Mouse (Mus musculus) heart, adult 2 months (tissue): ENCODE results near the gene Acer2.

Experiments used
- CTCF ChIP-seq: fragments of 200-600 bp; IDR thresholded peaks from 2 replicates; pipeline ENCODE4 v1.8.1; 2022; ENCODE audit warnings: antibody characterized with exemption, mild to moderate bottlenecking, moderate library complexity
- EP300 ChIP-seq: fragments of 200-500 bp; IDR thresholded peaks from 2 replicates; pipeline ENCODE4 v1.6.1; 2011; ENCODE audit warnings: low read depth, low read length, control low read depth; ENCODE audit not compliant: insufficient read depth

DNA sequence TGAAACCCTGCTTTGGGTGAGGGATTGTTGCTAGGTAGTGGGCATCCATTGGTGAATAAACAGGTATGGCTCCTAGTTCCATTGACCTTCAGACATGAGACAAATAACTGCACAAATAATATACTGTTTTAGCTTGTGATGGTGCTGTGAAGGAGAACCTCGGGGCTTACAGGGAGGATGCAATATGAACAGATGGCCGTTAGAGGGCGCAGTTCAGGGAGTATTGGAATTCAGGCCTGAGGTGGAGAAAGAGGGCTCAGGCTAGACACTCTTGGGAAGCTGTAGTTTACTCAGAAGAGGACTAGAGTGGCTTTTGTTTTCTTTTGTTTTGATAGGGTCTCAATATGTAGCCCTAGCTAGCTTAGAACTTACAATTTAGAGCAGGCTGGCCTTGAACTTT is 30.8 kb downstream of the Acer2 start:
- no peak for TF ChIP-seq EP300
- peak; percentile 66 for TF ChIP-seq CTCF
